Mouse (Mus musculus) CD4-positive naive resting alpha-beta T cell, adult 76 days (primary cell): Measurements from ENCODE around the gene Gm4567. TPM values are rescaled to one million over a fixed set of nuclear protein-coding genes. Genes with fewer than 3 reads are reported as not detected.

Source experiments
- total RNA-seq: library from RNA; stranded (reverse); gene quantifications from one replicate; pipeline ENCODE4 v1.2.4, GENCODE M21; 2023

Gene Gm4567
- total RNA-seq: not detected

GRCm38 (mm10) chr7:22719610-22720009 is at the start of gene Gm4567:
Gene Gm4567, minus strand, starts transcription at chr7:22719710.

GRCm38 (mm10) chr7:22761397-22761796 is 41.9 kb upstream of the Gm4567 start, which contains the start of gene Vmn1r157:
Gene Vmn1r157, plus strand, starts transcription at chr7:22761697.

GRCm38 (mm10) chr7:22692217-22692616 is 27.3 kb downstream of the Gm4567 start, which contains the start of gene Gm8693:
Gene Gm8693, minus strand, starts transcription at chr7:22692317.

Other genes starting within 250 kb of the Gm4567 start
- gene Vmn1r151, start 220.0 kb downstream of the Gm4567 start, total RNA-seq: not detected
- gene Vmn1r152, start 196.7 kb downstream of the Gm4567 start, total RNA-seq: not detected
- gene Gm8677, start 184.8 kb downstream of the Gm4567 start, total RNA-seq: not detected
- not detected for gene Gm4201, start 154.4 kb downstream of the Gm4567 start, total RNA-seq
- gene Gm4565, start 131.6 kb downstream of the Gm4567 start, total RNA-seq: not detected
- gene Vmn1r155, start 61.7 kb downstream of the Gm4567 start, total RNA-seq: not detected
- gene Gm8693, start 27.4 kb downstream of the Gm4567 start, total RNA-seq: not detected
- not detected for gene Vmn1r157, start 42.0 kb upstream of the Gm4567 start, total RNA-seq
- gene Vmn1r158, start 71.1 kb upstream of the Gm4567 start, total RNA-seq: not detected
- not detected for gene Vmn1r159, start 123.9 kb upstream of the Gm4567 start, total RNA-seq
- gene Vmn1r160, start 151.5 kb upstream of the Gm4567 start, total RNA-seq: not detected